Mouse (Mus musculus): ENCODE data around the gene Cd274.

The Cd274 gene

DNA sequence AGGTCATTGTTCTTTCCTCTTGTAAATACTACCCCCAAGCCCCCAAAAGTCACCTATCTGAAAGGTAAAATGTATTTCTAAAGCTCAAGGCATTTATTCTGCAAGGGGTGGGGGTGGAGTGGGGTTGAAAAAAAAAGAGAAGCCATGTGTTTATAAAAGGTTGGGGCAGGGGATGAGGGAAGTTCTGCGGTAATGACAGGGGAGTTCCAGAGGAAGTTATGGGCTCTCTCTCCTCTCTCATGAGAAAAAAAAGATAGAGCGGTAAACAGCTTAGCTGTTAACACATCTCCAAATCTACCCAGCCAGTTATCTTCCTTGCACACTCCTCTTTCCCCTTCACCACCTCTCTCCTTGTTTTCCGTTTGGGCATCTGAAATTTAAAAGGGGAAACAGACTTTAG, 63.7 kb downstream of the Cd274 start:
- no peak for DNase-seq (ENCODE audit: low spot score in 2 of 2)

DNA sequence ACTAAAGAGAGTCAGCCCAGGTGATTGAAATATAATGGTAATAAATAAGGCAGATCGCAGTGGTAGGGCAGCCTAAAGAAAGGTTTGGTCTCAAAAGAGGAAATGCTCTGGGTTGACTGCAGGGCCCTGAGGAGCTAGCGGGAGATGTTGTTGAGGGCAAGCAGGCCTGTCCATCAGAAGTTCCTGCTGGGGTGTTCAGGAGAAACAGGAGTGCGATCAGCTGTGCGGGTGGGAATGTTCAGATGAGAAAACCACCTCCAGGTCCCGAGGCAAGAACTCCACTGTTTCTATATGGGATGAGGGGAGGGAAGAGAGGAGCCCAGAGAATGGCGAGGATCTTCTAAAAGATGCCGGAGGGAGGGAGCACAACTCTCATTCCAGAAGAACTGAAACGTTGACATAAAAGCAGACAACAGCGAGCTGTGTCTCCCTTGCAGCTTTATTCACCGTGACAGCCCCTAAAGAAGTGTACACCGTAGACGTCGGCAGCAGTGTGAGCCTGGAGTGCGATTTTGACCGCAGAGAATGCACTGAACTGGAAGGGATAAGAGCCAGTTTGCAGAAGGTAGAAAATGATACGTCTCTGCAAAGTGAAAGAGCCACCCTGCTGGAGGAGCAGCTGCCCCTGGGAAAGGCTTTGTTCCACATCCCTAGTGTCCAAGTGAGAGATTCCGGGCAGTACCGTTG, 69.7 kb downstream of the Cd274 start:
- DNase-seq (ENCODE audit: low spot score in 2 of 2), result no peak

All from urinary bladder, adult 18-20 months (tissue).